Mouse (Mus musculus): ENCODE data around the gene Olfr711. TPM values are rescaled to one million over a fixed set of nuclear protein-coding genes. Genes with fewer than 3 reads are reported as not detected.
"Not testable (repeated sequence)": the region's sequence is repeated elsewhere in the genome, so short reads cannot be mapped to it uniquely, and the experiment has no call there.

Gene Olfr711
- polyA plus RNA-seq, 1 experiment from 2014 or later, result not detected

- H3K4me2 ChIP-seq (ENCODE audit: low read depth, low read length); H3K27me3 ChIP-seq (ENCODE audit: control insufficient read depth, insufficient read depth, low read length); H3K4me3 ChIP-seq (ENCODE audit: low read length); H3K4me1 ChIP-seq (ENCODE audit: control insufficient read depth, insufficient read depth, low read length); H3K9ac ChIP-seq (ENCODE audit: low read length); H3K9me3 ChIP-seq (replicated peaks; ENCODE audit: control insufficient read depth, low read length); H3K27ac ChIP-seq (ENCODE audit: low read length); H3K36me3 ChIP-seq (ENCODE audit: control insufficient read depth, insufficient read depth); ATAC-seq (replicated peaks; ENCODE audit: extremely low read depth, insufficient read depth, low FRiP score): not testable (repeated sequence)
- 70% methylated on average over 2 of the region's 7 CpGs for WGBS
Observed at GRCm38 (mm10) chr7:106920961-106921360, 54.3 kb downstream of the Olfr711 start.

Other genes starting within 250 kb of the Olfr711 start
- gene Olfr697, start 233.0 kb downstream of the Olfr711 start, polyA plus RNA-seq (2015; fragmentation: Nextera tagmentation; extraction: Ambion mirVana), result not detected in 2 replicates
- not detected in 2 replicates for gene Olfr698, start 220.1 kb downstream of the Olfr711 start, polyA plus RNA-seq (2015; fragmentation: Nextera tagmentation; extraction: Ambion mirVana)
- not detected in 2 replicates for gene Olfr699, start 182.3 kb downstream of the Olfr711 start, polyA plus RNA-seq (2015; fragmentation: Nextera tagmentation; extraction: Ambion mirVana)
- gene Olfr700, start 166.6 kb downstream of the Olfr711 start, polyA plus RNA-seq (2015; fragmentation: Nextera tagmentation; extraction: Ambion mirVana), result not detected in 2 replicates
- not detected in 2 replicates for gene Olfr701, start 161.3 kb downstream of the Olfr711 start, polyA plus RNA-seq (2015; fragmentation: Nextera tagmentation; extraction: Ambion mirVana)
- not detected in 2 replicates for gene Olfr702, start 141.6 kb downstream of the Olfr711 start, polyA plus RNA-seq (2015; fragmentation: Nextera tagmentation; extraction: Ambion mirVana)
- gene Olfr703, start 132.1 kb downstream of the Olfr711 start, polyA plus RNA-seq (2015; fragmentation: Nextera tagmentation; extraction: Ambion mirVana), result not detected in 2 replicates
- gene Olfr704, start 112.3 kb downstream of the Olfr711 start, polyA plus RNA-seq (2015; fragmentation: Nextera tagmentation; extraction: Ambion mirVana), result not detected in 2 replicates
- not detected in 2 replicates for gene Olfr705, start 98.6 kb downstream of the Olfr711 start, polyA plus RNA-seq (2015; fragmentation: Nextera tagmentation; extraction: Ambion mirVana)
- not detected in 2 replicates for gene Olfr706, start 87.3 kb downstream of the Olfr711 start, polyA plus RNA-seq (2015; fragmentation: Nextera tagmentation; extraction: Ambion mirVana)
- gene Olfr707, start 74.2 kb downstream of the Olfr711 start, polyA plus RNA-seq (2015; fragmentation: Nextera tagmentation; extraction: Ambion mirVana), result not detected in 2 replicates
- not detected in 2 replicates for gene Olfr1532-ps1, start 67.5 kb downstream of the Olfr711 start, polyA plus RNA-seq (2015; fragmentation: Nextera tagmentation; extraction: Ambion mirVana)
- not detected in 2 replicates for gene Olfr709-ps1, start 43.2 kb downstream of the Olfr711 start, polyA plus RNA-seq (2015; fragmentation: Nextera tagmentation; extraction: Ambion mirVana)
- not detected in 2 replicates for gene Olfr710, start 27.1 kb downstream of the Olfr711 start, polyA plus RNA-seq (2015; fragmentation: Nextera tagmentation; extraction: Ambion mirVana)
- gene Olfr6, start 11.5 kb downstream of the Olfr711 start, polyA plus RNA-seq (2015; fragmentation: Nextera tagmentation; extraction: Ambion mirVana), result not detected in 2 replicates
- gene Olfr2, start 30.6 kb upstream of the Olfr711 start, polyA plus RNA-seq (2015; fragmentation: Nextera tagmentation; extraction: Ambion mirVana), result not detected in 2 replicates
- gene Olfr713, start 55.7 kb upstream of the Olfr711 start, polyA plus RNA-seq (2015; fragmentation: Nextera tagmentation; extraction: Ambion mirVana), result not detected in 2 replicates
- not detected in 2 replicates for gene Olfr714, start 95.5 kb upstream of the Olfr711 start, polyA plus RNA-seq (2015; fragmentation: Nextera tagmentation; extraction: Ambion mirVana)
- not detected in 2 replicates for gene Olfr17, start 117.8 kb upstream of the Olfr711 start, polyA plus RNA-seq (2015; fragmentation: Nextera tagmentation; extraction: Ambion mirVana)
- not detected in 2 replicates for gene Olfr715b, start 134.9 kb upstream of the Olfr711 start, polyA plus RNA-seq (2015; fragmentation: Nextera tagmentation; extraction: Ambion mirVana)
- not detected in 2 replicates for gene Olfr715, start 155.6 kb upstream of the Olfr711 start, polyA plus RNA-seq (2015; fragmentation: Nextera tagmentation; extraction: Ambion mirVana)
- gene Olfr716, start 162.9 kb upstream of the Olfr711 start, polyA plus RNA-seq (2015; fragmentation: Nextera tagmentation; extraction: Ambion mirVana), result not detected in 2 replicates
- not detected in 2 replicates for gene Nlrp14, start 191.5 kb upstream of the Olfr711 start, polyA plus RNA-seq (2015; fragmentation: Nextera tagmentation; extraction: Ambion mirVana)
- gene Rbmxl2, start 234.0 kb upstream of the Olfr711 start, polyA plus RNA-seq (2015; fragmentation: Nextera tagmentation; extraction: Ambion mirVana), result not detected in 2 replicates

All from heart, embryonic 16.5 days (tissue).